Mouse (Mus musculus) heart, adult 2 months (tissue): Measurements from ENCODE around the gene S1pr3.
A peak's percentile ranks its signal among the peaks of the same experiment; 100 is the strongest.

ENCODE experiments used
- CTCF ChIP-seq: fragments of 200-600 bp; IDR thresholded peaks from 2 replicates; pipeline ENCODE4 v1.8.1; 2022; ENCODE audit warnings: antibody characterized with exemption, mild to moderate bottlenecking, moderate library complexity
- POLR2A ChIP-seq: fragments of 200-500 bp; IDR thresholded peaks from 2 replicates; pipeline ENCODE4 v1.6.1; 2011; ENCODE audit warnings: mild to moderate bottlenecking, low read depth, low read length, control low read depth; ENCODE audit not compliant: insufficient read depth

DNA sequence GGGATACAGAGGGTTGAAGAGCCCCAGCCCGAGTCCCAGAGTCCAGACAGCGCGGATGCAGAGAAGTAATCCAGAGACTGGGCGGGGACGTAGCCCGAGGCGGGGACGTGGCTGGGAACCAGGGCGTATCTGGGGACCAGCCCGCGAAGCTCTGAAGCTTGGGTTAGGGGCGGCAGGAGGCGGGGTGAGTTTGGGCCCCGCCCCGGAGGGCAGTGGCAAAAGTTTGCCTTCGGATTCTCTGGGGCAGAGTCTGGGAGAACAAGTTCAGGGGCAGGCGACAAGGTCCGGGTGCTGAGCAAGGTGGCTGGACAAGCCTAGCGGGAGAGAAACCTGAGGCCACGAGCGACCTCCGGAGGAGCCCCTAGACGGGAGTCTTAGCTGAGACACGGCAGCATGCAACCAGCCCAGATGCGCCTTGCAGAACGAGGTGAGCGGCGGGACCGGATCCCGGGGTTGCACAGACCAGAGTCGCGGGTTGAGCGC, at the start of gene S1pr3:
- TF ChIP-seq POLR2A (peak; percentile 71), CTCF (peak; percentile 12; the same call in 1 of the 2 replicates)
